ENCODE assay signal across 29 mouse cellular contexts in genomic region chr15:95735746-95736145, GRCm38 (mm10). TPM values are rescaled to one million over a fixed set of nuclear protein-coding genes. Genes with fewer than 3 reads are reported as not detected.
DNase-seq lines count a peak whose midpoint lies in the region; ATAC-seq and TF ChIP-seq lines count a peak whose summit lies in the region.
"Had no signal": no experiment of that assay in that cellular context is flagged by ENCODE, and none has a peak within 500 bp of the region (broad histone marks: within the 10 kb centered on the region; RNA-seq: fewer than 3 reads in every experiment).

No protein-coding gene starts in this region.

- no peak for ATAC-seq in forebrain, embryonic 11.5 days (replicated peaks; ENCODE audit: low FRiP score)
- ATAC-seq in midbrain, embryonic 15.5 days (replicated peaks) = no peak
- ATAC-seq: activated CD4-positive, CD25-positive, alpha-beta regulatory T cell, adult 4 months; CD4-positive, CD25-positive, alpha-beta regulatory T cell, adult 4 months; forebrain, embryonic 13.5 days; forebrain, embryonic 15.5 days; forebrain, postnatal 0 days; Patski had no signal

- no peaks in the 10 kb centered on the region for H3K27me3 ChIP-seq in thymus, adult 2 months (ENCODE audit: control insufficient read depth, insufficient read depth, low read length)
- no peaks in the 10 kb centered on the region for H3K27me3 ChIP-seq in forebrain, embryonic 11.5 days (ENCODE audit: control insufficient read depth, insufficient read depth, low read length)
- H3K27me3 ChIP-seq in midbrain, embryonic 15.5 days (replicated peaks) = no peaks in the 10 kb centered on the region
- H3K27me3 ChIP-seq: CH12.LX; embryonic facial prominence, embryonic 13.5 days; embryonic facial prominence, embryonic 15.5 days; forebrain, embryonic 13.5 days; forebrain, embryonic 15.5 days; Patski had no signal

- H3K36me3 ChIP-seq in thymus, adult 2 months (ENCODE audit: control insufficient read depth, insufficient read depth, low read length) = no peaks in the 10 kb centered on the region
- H3K36me3 ChIP-seq in forebrain, embryonic 11.5 days (ENCODE audit: control insufficient read depth, insufficient read depth, low read length) = no peaks in the 10 kb centered on the region
- H3K36me3 ChIP-seq in midbrain, embryonic 15.5 days (replicated peaks) = no peaks in the 10 kb centered on the region
- H3K36me3 ChIP-seq: embryonic facial prominence, embryonic 13.5 days; embryonic facial prominence, embryonic 15.5 days; forebrain, embryonic 10.5 days; forebrain, embryonic 15.5 days; G1E had no signal

- no peak for TF ChIP-seq POLR2A in thymus, adult 2 months (IDR thresholded peaks at IDR 0.05; ENCODE audit: control insufficient read depth, extremely low read depth, insufficient read depth, low read length, poor library complexity)

- H3K27ac ChIP-seq in thymus, adult 2 months (ENCODE audit: control insufficient read depth, insufficient read depth, low read length) = peak overlapping the region; percentile 9
- H3K27ac ChIP-seq in forebrain, embryonic 11.5 days (ENCODE audit: low read depth, low read length) = no peak overlapping the region
- H3K27ac ChIP-seq in midbrain, embryonic 15.5 days = no peak overlapping the region
- H3K27ac ChIP-seq: embryonic facial prominence, embryonic 13.5 days; embryonic facial prominence, embryonic 15.5 days; forebrain, embryonic 10.5 days; forebrain, embryonic 13.5 days; forebrain, embryonic 15.5 days had no signal

- peaks cover 9% of the 10 kb centered on the region for H3K4me1 ChIP-seq in thymus, adult 2 months (replicated peaks; ENCODE audit: control insufficient read depth, insufficient read depth, low read length)
- no peaks in the 10 kb centered on the region for H3K4me1 ChIP-seq in forebrain, embryonic 11.5 days (replicated peaks; ENCODE audit: control insufficient read depth, insufficient read depth, low read length)
- H3K4me1 ChIP-seq in midbrain, embryonic 15.5 days = no peaks in the 10 kb centered on the region
- H3K4me1 ChIP-seq: embryonic facial prominence, embryonic 13.5 days; embryonic facial prominence, embryonic 15.5 days; forebrain, embryonic 13.5 days; forebrain, embryonic 15.5 days had no signal

- 89% methylated on average over 1 of the region's 1 CpGs for WGBS in thymus, adult 2 months
- 67% methylated on average over 1 of the region's 1 CpGs for WGBS in forebrain, embryonic 11.5 days
- 53% methylated on average over 1 of the region's 1 CpGs for WGBS in midbrain, embryonic 15.5 days

- no peaks in the 10 kb centered on the region for H3K9me3 ChIP-seq in forebrain, embryonic 11.5 days (ENCODE audit: control insufficient read depth, low read length)
- H3K9me3 ChIP-seq in midbrain, embryonic 15.5 days = no peaks in the 10 kb centered on the region
- H3K9me3 ChIP-seq: embryonic facial prominence, embryonic 13.5 days; embryonic facial prominence, embryonic 15.5 days; forebrain, embryonic 10.5 days; forebrain, embryonic 13.5 days; forebrain, embryonic 15.5 days; G1E had no signal

- DNase-seq in thymus, adult 2 months = peak; percentile 26
- DNase-seq in thymus, postnatal 14 days = peak; percentile 58
- peak; percentile 29 to 40 for DNase-seq in thymus, postnatal 36 days
- no peak for DNase-seq in forebrain, embryonic 11.5 days (ENCODE audit: low spot score)
- no peak for DNase-seq in kidney, adult 9 months
- DNase-seq: adrenal gland, adult 8-10 months; adrenal gland, postnatal 14 days; adrenal gland, postnatal 36 days; B cell, adult 2 months; cerebellum, adult 11 months; cerebellum, adult 18-20 months; cerebellum, adult 8-10 months; cerebellum, adult 9-11 months; cerebellum, postnatal 14 days; cerebellum, postnatal 36 days; embryo, embryonic 11 days; forebrain, postnatal 0 days had no signal

- no peak overlapping the region for H3K4me2 ChIP-seq in forebrain, embryonic 11.5 days (ENCODE audit: low read depth, low read length, severe bottlenecking)
- no peak overlapping the region for H3K4me2 ChIP-seq in midbrain, embryonic 15.5 days
- H3K4me2 ChIP-seq: embryonic facial prominence, embryonic 13.5 days; embryonic facial prominence, embryonic 15.5 days; forebrain, embryonic 13.5 days; forebrain, embryonic 15.5 days had no signal

- no peak overlapping the region for H3K4me3 ChIP-seq in thymus, adult 2 months (ENCODE audit: control insufficient read depth, insufficient read depth, low read length)
- no peak overlapping the region for H3K4me3 ChIP-seq in forebrain, embryonic 11.5 days (ENCODE audit: low read depth, low read length)
- no peak overlapping the region for H3K4me3 ChIP-seq in midbrain, embryonic 15.5 days
- H3K4me3 ChIP-seq: embryonic facial prominence, embryonic 13.5 days; embryonic facial prominence, embryonic 15.5 days; erythroblast, embryonic 14.5 days; forebrain, embryonic 10.5 days; forebrain, embryonic 13.5 days; forebrain, embryonic 15.5 days had no signal

- no peak overlapping the region for H3K9ac ChIP-seq in forebrain, embryonic 11.5 days (ENCODE audit: low read length)
- H3K9ac ChIP-seq in midbrain, embryonic 15.5 days = no peak overlapping the region
- H3K9ac ChIP-seq: embryonic facial prominence, embryonic 13.5 days; embryonic facial prominence, embryonic 15.5 days; forebrain, embryonic 13.5 days; forebrain, embryonic 15.5 days; forebrain, postnatal 0 days had no signal

- TF ChIP-seq CTCF in thymus, adult 2 months (IDR thresholded peaks at IDR 0.05; ENCODE audit: borderline replicate concordance, control insufficient read depth, extremely low read depth, insufficient read depth, low read length, poor library complexity) = no peak

RNA-seq across cellular contexts. Expression of gene Ano6, which starts 54.9 kb away (rescaled TPM):
- 104 and 130 TPM in 2 replicates for polyA plus RNA-seq in thymus, adult 2 months (2012; rRNA removed)
- 38.0 and 40.3 TPM in 2 replicates for polyA plus RNA-seq in forebrain, embryonic 11.5 days (2014; fragmentation: Nextera tagmentation; extraction: Ambion mirVana)
- polyA plus RNA-seq in midbrain, embryonic 15.5 days (2015; fragmentation: Nextera tagmentation; extraction: Ambion mirVana) = 26.8 and 29.7 TPM in 2 replicates

Comparison
In these comparisons a context has a peak if more than half of its experiments do, and no peak if none do; other contexts are left out.
1. DNase-seq: peak in thymus, adult 2 months (single experiment), thymus, postnatal 14 days (single experiment) and thymus, postnatal 36 days (2 of 2); none in forebrain, embryonic 11.5 days (single experiment) and kidney, adult 9 months (single experiment).